Mouse (Mus musculus): ENCODE data around the gene Tecr. TPM values are rescaled to one million over a fixed set of nuclear protein-coding genes. Genes with fewer than 3 reads are reported as not detected.

Tecr gene
- total and polyA plus RNA-seq, 3 experiments = 145 to 305 (median 216) TPM

- DNase-seq (ENCODE audit: low spot score) (no peak), ATAC-seq (ENCODE audit: extremely low read depth, insufficient number of reproducible peaks, low FRiP score, poor library complexity, severe bottlenecking) (no peak)
- TF ChIP-seq CTCF (IDR thresholded peaks at IDR 0.05; ENCODE audit: low read depth, low read length) = no peak
- no peak for TF ChIP-seq POLR2AphosphoS5 (IDR thresholded peaks at IDR 0.05; ENCODE audit: insufficient replicate concordance, low read depth, low read length)
- TF ChIP-seq GATA1 (IDR thresholded peaks at IDR 0.05; ENCODE audit: borderline replicate concordance, low read length) = no peak
- no peak for TF ChIP-seq TAL1 (conservative IDR thresholded peaks at IDR 0.05; ENCODE audit: low read depth, low read length)
- TF ChIP-seq GATA2 (IDR thresholded peaks at IDR 0.05; ENCODE audit: borderline replicate concordance, low read depth, low read length) = no peak
- peaks cover 66% of the 10 kb centered on the region for H3K36me3 ChIP-seq (replicated peaks)
- no peaks in the 10 kb centered on the region for H3K9me3 ChIP-seq (replicated peaks)
- H3K4me1 ChIP-seq (ENCODE audit: insufficient read depth, low read depth, low read length) = peaks cover 33% of the 10 kb centered on the region
- H3K4me3 ChIP-seq (ENCODE audit: low read depth, low read length) = no peak overlapping the region
- no peaks in the 10 kb centered on the region for H3K27me3 ChIP-seq (ENCODE audit: insufficient read depth, low read length)
These were observed 17.2 kb downstream of the Tecr start for GRCm38 (mm10) chr8:83590488-83591023.

- no peak overlapping the region for H3K4me3 ChIP-seq (ENCODE audit: low read depth, low read length)
- H3K9me3 ChIP-seq (replicated peaks) = no peaks in the 10 kb centered on the region
- TF ChIP-seq GATA2 (IDR thresholded peaks at IDR 0.05; ENCODE audit: borderline replicate concordance, low read depth, low read length) (no peak), POLR2AphosphoS5 (IDR thresholded peaks at IDR 0.05; ENCODE audit: insufficient replicate concordance, low read depth, low read length) (no peak), CTCF (IDR thresholded peaks at IDR 0.05; ENCODE audit: low read depth, low read length) (no peak), TAL1 (conservative IDR thresholded peaks at IDR 0.05; ENCODE audit: low read depth, low read length) (no peak), GATA1 (IDR thresholded peaks at IDR 0.05; ENCODE audit: borderline replicate concordance, low read length) (no peak)
- peaks cover 36% of the 10 kb centered on the region for H3K4me1 ChIP-seq (ENCODE audit: insufficient read depth, low read depth, low read length)
- peaks cover 82% of the 10 kb centered on the region for H3K36me3 ChIP-seq (replicated peaks)
- H3K27me3 ChIP-seq (ENCODE audit: insufficient read depth, low read length) = no peaks in the 10 kb centered on the region
- ATAC-seq (ENCODE audit: extremely low read depth, insufficient number of reproducible peaks, low FRiP score, poor library complexity, severe bottlenecking) (no peak), DNase-seq (ENCODE audit: low spot score) (no peak)
These were observed 18.9 kb downstream of the Tecr start for GRCm38 (mm10) chr8:83588886-83589285.

- peaks cover 92% of the 10 kb centered on the region for H3K36me3 ChIP-seq (replicated peaks)
- TF ChIP-seq GATA2 (IDR thresholded peaks at IDR 0.05; ENCODE audit: borderline replicate concordance, low read depth, low read length) (no peak), CTCF (IDR thresholded peaks at IDR 0.05; ENCODE audit: low read depth, low read length) (no peak), POLR2AphosphoS5 (IDR thresholded peaks at IDR 0.05; ENCODE audit: insufficient replicate concordance, low read depth, low read length) (no peak), GATA1 (IDR thresholded peaks at IDR 0.05; ENCODE audit: borderline replicate concordance, low read length) (no peak), TAL1 (conservative IDR thresholded peaks at IDR 0.05; ENCODE audit: low read depth, low read length) (no peak)
These were observed 20.1 kb downstream of the Tecr start for GRCm38 (mm10) chr8:83587644-83588043.

GRCm38 (mm10) chr8:83585333-83585732, 22.4 kb downstream of the Tecr start:
- H3K4me1 ChIP-seq (ENCODE audit: insufficient read depth, low read depth, low read length) = peaks cover 51% of the 10 kb centered on the region
- no peak for TF ChIP-seq POLR2AphosphoS5 (IDR thresholded peaks at IDR 0.05; ENCODE audit: insufficient replicate concordance, low read depth, low read length)
- no peak for TF ChIP-seq CTCF (IDR thresholded peaks at IDR 0.05; ENCODE audit: low read depth, low read length)
- TF ChIP-seq GATA1 (IDR thresholded peaks at IDR 0.05; ENCODE audit: borderline replicate concordance, low read length) = no peak
- TF ChIP-seq TAL1 (conservative IDR thresholded peaks at IDR 0.05; ENCODE audit: low read depth, low read length) = no peak
- no peak for TF ChIP-seq GATA2 (IDR thresholded peaks at IDR 0.05; ENCODE audit: borderline replicate concordance, low read depth, low read length)
- DNase-seq (ENCODE audit: low spot score) = no peak
- H3K36me3 ChIP-seq (replicated peaks) = peaks cover 92% of the 10 kb centered on the region
- no peaks in the 10 kb centered on the region for H3K27me3 ChIP-seq (ENCODE audit: insufficient read depth, low read length)
- no peak for ATAC-seq (ENCODE audit: extremely low read depth, insufficient number of reproducible peaks, low FRiP score, poor library complexity, severe bottlenecking)
- no peaks in the 10 kb centered on the region for H3K9me3 ChIP-seq (replicated peaks)
- no peak overlapping the region for H3K4me3 ChIP-seq (ENCODE audit: low read depth, low read length)

More at GRCm38 (mm10) chr8:83587644-83588043, 20.1 kb downstream of the Tecr start:
- H3K4me1 ChIP-seq (ENCODE audit: insufficient read depth, low read depth, low read length) = peaks cover 41% of the 10 kb centered on the region
- H3K4me3 ChIP-seq (ENCODE audit: low read depth, low read length) = no peak overlapping the region
- ATAC-seq (ENCODE audit: extremely low read depth, insufficient number of reproducible peaks, low FRiP score, poor library complexity, severe bottlenecking) (no peak), DNase-seq (ENCODE audit: low spot score) (no peak)
- H3K9me3 ChIP-seq (replicated peaks) = no peaks in the 10 kb centered on the region
- H3K27me3 ChIP-seq (ENCODE audit: insufficient read depth, low read length) = no peaks in the 10 kb centered on the region

GRCm38 (mm10) chr8:83584771-83585170, 23.0 kb downstream of the Tecr start:
- H3K9me3 ChIP-seq (replicated peaks) = no peaks in the 10 kb centered on the region
- ATAC-seq (ENCODE audit: extremely low read depth, insufficient number of reproducible peaks, low FRiP score, poor library complexity, severe bottlenecking) (no peak), DNase-seq (ENCODE audit: low spot score) (no peak)
- H3K4me1 ChIP-seq (ENCODE audit: insufficient read depth, low read depth, low read length) = peaks cover 53% of the 10 kb centered on the region
- no peak overlapping the region for H3K4me3 ChIP-seq (ENCODE audit: low read depth, low read length)
- H3K36me3 ChIP-seq (replicated peaks) = peaks cover 92% of the 10 kb centered on the region
- no peaks in the 10 kb centered on the region for H3K27me3 ChIP-seq (ENCODE audit: insufficient read depth, low read length)
- no peak for TF ChIP-seq GATA2 (IDR thresholded peaks at IDR 0.05; ENCODE audit: borderline replicate concordance, low read depth, low read length)
- no peak for TF ChIP-seq POLR2AphosphoS5 (IDR thresholded peaks at IDR 0.05; ENCODE audit: insufficient replicate concordance, low read depth, low read length)
- TF ChIP-seq GATA1 (IDR thresholded peaks at IDR 0.05; ENCODE audit: borderline replicate concordance, low read length) = no peak
- TF ChIP-seq CTCF (IDR thresholded peaks at IDR 0.05; ENCODE audit: low read depth, low read length) = no peak
- TF ChIP-seq TAL1 (conservative IDR thresholded peaks at IDR 0.05; ENCODE audit: low read depth, low read length) = no peak

- no peak for TF ChIP-seq POLR2AphosphoS5 (IDR thresholded peaks at IDR 0.05; ENCODE audit: insufficient replicate concordance, low read depth, low read length)
- no peak for ATAC-seq (ENCODE audit: extremely low read depth, insufficient number of reproducible peaks, low FRiP score, poor library complexity, severe bottlenecking)
- H3K36me3 ChIP-seq (replicated peaks) = peaks cover 93% of the 10 kb centered on the region
These were observed 24.5 kb downstream of the Tecr start for GRCm38 (mm10) chr8:83583236-83583635.

More at GRCm38 (mm10) chr8:83583236-83583635, 24.5 kb downstream of the Tecr start:
- Histone ChIP-seq H3K9me3 (replicated peaks) (no peaks in the 10 kb centered on the region), H3K4me1 (ENCODE audit: insufficient read depth, low read depth, low read length) (peaks cover 51% of the 10 kb centered on the region), H3K4me3 (ENCODE audit: low read depth, low read length) (no peak overlapping the region), H3K27me3 (ENCODE audit: insufficient read depth, low read length) (no peaks in the 10 kb centered on the region)
- DNase-seq (ENCODE audit: low spot score) = no peak

All from G1E (cell line).